Mouse (Mus musculus) megakaryocyte, embryonic 14.5 days (primary cell): ENCODE results near the gene Tmem245. TPM values are rescaled to one million over a fixed set of nuclear protein-coding genes. Genes with fewer than 3 reads are reported as not detected.

Source experiments
- H3K27me3 ChIP-seq: replicated peaks from 2 replicates; pipeline ENCODE3; 2012; ENCODE audit warnings: inconsistent platforms
- H3K36me3 ChIP-seq: replicated peaks from 2 replicates; pipeline ENCODE3; 2012; ENCODE audit warnings: low read length, inconsistent platforms, mixed read lengths
- H3K4me1 ChIP-seq: 2 replicates; pipeline ENCODE4 v1.6.1; 2012; ENCODE audit warnings: inconsistent platforms
- H3K4me3 ChIP-seq: replicated peaks from 2 replicates; pipeline ENCODE3; 2012; ENCODE audit warnings: moderate library complexity, mild to moderate bottlenecking, inconsistent platforms
- H3K9me3 ChIP-seq: 2 replicates; pipeline ENCODE4 v1.6.1; 2012; ENCODE audit warnings: inconsistent platforms
- FLI1 ChIP-seq: IDR thresholded peaks from 2 replicates; pipeline ENCODE4 v1.6.1; 2012; ENCODE audit warnings: low read length, inconsistent platforms, mixed read lengths
- GATA1 ChIP-seq: IDR thresholded peaks from 3 replicates; pipeline ENCODE4 v1.6.1; 2012; ENCODE audit warnings: mixed read lengths, low read length, inconsistent platforms, borderline replicate concordance
- polyA plus RNA-seq: library from polyadenylated mRNA; stranded (reverse); fragments of >175 nt; gene quantifications from 2 replicates; pipeline ENCODE4 v1.2.3, GENCODE M21; 2012; ENCODE audit warnings: low replicate concordance; ENCODE audit not compliant: insufficient read depth

Gene Tmem245
- polyA plus RNA-seq, 1 experiment, result 0.45 TPM

DNA sequence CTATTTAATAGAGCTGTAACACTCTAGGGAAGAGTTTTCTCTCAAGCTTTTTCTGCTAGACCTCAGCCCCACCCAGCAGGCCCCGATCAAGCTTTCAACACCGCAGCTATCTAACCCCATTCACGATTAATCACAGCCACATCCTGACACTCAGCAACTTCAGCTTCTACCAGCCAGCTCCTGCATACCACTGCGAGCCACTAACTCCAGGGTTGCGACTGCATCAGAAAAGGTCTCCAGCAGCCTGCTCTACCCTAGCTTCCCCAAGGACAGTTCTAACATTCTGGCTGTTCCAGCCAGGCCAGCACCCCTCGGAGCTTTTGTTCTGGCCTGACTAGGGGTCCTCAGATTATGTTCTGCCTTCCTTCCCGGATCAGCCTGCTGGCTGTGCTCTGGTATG, 15.1 kb downstream of the Tmem245 start:
- peaks cover 77% of the 10 kb centered on the region for H3K36me3 ChIP-seq
- TF ChIP-seq FLI1 (no peak), GATA1 (no peak)
- no peak overlapping the region for H3K4me3 ChIP-seq
- no peaks in the 10 kb centered on the region for H3K27me3 ChIP-seq
- peaks cover 32% of the 10 kb centered on the region for H3K4me1 ChIP-seq
- no peaks in the 10 kb centered on the region for H3K9me3 ChIP-seq

DNA sequence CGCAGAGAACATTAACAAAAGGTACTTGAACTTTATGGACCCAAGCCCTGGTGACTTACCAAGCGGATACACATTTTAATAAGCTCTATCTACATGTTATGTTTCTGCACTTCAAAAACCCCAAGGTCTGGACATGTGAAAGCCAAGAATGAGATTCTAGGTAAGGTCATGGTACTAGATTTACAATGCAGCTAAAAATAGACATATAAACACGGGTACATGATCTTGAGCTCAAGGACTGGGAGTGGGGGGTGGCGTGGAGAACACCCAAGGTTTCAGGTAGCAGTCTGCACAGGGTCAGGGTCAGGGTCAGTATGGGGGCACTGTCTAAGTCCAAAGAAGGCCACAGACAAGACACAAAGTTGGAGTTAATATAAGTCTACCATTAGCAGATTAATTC, 16.9 kb downstream of the Tmem245 start:
- Histone ChIP-seq H3K36me3 (peaks cover 82% of the 10 kb centered on the region), H3K4me3 (no peak overlapping the region), H3K27me3 (no peaks in the 10 kb centered on the region), H3K9me3 (no peaks in the 10 kb centered on the region), H3K4me1 (peaks cover 21% of the 10 kb centered on the region)
- TF ChIP-seq FLI1 (no peak), GATA1 (no peak)

DNA sequence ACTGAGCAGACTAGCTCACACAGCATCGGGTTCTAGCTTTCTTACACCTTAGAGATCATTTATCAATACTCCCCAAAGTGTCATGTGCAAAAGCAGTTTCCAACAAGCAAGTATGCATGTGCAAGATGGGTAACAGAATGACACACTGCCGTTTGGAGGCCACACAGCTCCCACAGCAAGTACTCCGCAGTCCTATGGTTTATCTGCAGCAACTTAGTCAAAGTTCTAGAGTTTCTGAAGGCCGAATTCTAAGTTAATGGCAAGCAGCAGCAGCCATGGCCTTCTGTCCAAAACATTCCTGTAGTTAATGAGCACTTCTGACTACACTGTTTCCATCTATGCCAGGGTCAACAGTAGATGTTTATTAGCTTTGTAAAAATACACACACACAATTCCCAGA, 20.3 kb downstream of the Tmem245 start:
- H3K4me3 ChIP-seq, result no peak overlapping the region
- H3K4me1 ChIP-seq, result peaks cover 17% of the 10 kb centered on the region
- no peaks in the 10 kb centered on the region for H3K27me3 ChIP-seq
- H3K36me3 ChIP-seq, result peaks cover 85% of the 10 kb centered on the region
- H3K9me3 ChIP-seq, result no peaks in the 10 kb centered on the region
- no peak for TF ChIP-seq FLI1
- no peak for TF ChIP-seq GATA1

DNA sequence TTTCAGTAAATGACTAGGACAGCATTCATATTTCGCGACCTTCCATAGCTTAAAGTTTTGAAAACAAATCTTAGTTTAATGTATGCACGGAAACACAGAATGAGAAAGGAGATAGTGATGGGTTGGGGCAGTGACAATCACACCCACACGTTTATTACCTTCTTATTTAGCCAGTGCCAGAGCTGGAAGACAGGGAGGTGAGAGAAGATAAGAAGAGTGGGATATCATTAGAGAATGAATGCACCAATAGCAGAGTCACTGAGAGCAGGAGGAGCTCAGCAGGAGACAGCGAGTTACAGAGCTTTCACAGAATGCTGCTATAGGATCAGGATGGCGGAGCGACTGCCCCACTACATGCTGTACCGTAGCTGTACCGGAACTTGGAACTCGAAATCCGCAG, 25.0 kb downstream of the Tmem245 start:
- Histone ChIP-seq H3K4me3 (no peak overlapping the region), H3K9me3 (no peaks in the 10 kb centered on the region), H3K4me1 (peaks cover 8% of the 10 kb centered on the region), H3K27me3 (no peaks in the 10 kb centered on the region), H3K36me3 (peaks cover 65% of the 10 kb centered on the region)
- TF ChIP-seq FLI1 (no peak), GATA1 (no peak)

DNA sequence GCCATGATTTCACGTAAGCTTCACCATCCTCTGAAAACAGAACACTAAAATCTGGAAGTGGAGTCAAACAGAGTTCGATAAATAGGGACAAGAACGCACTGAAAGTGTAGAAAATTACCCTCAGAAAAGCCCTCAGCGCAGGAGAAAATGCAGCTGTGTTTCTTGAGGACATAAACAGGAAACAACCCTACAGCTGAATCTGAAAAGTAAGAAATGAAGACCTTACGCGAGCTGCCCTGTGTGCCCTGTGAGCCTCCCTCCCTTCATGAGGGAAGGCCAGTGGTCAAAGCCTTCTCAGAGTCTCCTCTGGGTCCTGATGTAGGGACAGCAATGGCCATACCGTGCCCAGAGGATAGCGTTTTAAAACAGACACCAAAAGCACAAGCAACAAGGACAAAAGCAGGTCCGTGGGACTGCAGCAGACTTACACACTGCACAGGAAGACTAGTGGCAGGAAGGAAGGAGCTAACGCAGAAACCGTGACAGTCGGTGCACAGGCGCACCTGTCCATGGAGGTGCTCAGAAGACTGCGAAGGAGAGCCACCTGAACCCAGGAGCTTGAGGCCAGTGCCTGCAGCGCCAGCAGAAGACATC, 31.4 kb downstream of the Tmem245 start:
- Histone ChIP-seq H3K36me3 (peaks cover 68% of the 10 kb centered on the region), H3K4me3 (no peak overlapping the region), H3K27me3 (no peaks in the 10 kb centered on the region), H3K4me1 (no peaks in the 10 kb centered on the region), H3K9me3 (no peaks in the 10 kb centered on the region)
- TF ChIP-seq GATA1, result no peak
- no peak for TF ChIP-seq FLI1

DNA sequence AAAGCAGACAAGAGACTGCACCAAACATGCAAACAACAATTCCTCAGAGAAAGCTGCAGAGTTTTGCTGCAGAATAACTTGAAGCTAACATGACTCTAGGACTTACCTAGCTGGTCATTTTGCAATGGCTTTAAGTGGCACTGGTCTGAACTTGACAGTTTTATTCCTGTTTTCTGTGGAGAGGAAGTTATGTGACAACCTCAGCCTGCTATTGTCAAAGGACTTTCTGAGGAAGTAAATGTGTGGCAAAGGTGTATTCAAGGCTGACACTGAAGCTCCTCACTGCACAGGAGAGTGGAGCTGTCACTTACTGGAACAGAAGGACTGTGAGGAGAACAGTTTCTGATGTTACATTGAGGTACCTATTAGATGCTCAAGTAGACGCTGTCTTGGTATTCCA, 32.5 kb downstream of the Tmem245 start:
- Histone ChIP-seq H3K4me3 (no peak overlapping the region), H3K9me3 (no peaks in the 10 kb centered on the region), H3K36me3 (peaks cover 76% of the 10 kb centered on the region), H3K4me1 (no peaks in the 10 kb centered on the region), H3K27me3 (no peaks in the 10 kb centered on the region)
- TF ChIP-seq GATA1 (no peak), FLI1 (no peak)

DNA sequence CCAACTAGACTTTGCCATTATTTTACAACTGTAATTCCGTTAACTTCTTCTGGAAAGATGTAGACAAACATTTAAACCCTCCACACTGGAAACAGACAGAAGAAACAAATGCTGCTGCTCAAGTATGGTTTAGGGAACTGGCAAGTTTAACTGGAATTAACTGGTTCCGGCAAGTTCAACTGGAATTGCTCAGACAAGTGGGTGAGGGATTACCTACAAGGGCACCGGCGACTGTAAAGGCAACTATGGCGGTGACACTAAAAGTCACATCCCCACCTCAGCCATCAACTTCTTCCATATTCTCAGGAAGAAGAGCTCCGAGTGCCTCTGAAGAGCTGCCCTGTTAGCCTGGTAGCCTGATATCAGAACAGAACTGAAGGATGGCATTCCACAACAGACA, 32.9 kb downstream of the Tmem245 start:
- H3K9me3 ChIP-seq, result no peaks in the 10 kb centered on the region
- H3K27me3 ChIP-seq, result no peaks in the 10 kb centered on the region
- no peaks in the 10 kb centered on the region for H3K4me1 ChIP-seq
- H3K36me3 ChIP-seq, result peaks cover 80% of the 10 kb centered on the region
- no peak for TF ChIP-seq GATA1
- no peak for TF ChIP-seq FLI1
- H3K4me3 ChIP-seq, result no peak overlapping the region

DNA sequence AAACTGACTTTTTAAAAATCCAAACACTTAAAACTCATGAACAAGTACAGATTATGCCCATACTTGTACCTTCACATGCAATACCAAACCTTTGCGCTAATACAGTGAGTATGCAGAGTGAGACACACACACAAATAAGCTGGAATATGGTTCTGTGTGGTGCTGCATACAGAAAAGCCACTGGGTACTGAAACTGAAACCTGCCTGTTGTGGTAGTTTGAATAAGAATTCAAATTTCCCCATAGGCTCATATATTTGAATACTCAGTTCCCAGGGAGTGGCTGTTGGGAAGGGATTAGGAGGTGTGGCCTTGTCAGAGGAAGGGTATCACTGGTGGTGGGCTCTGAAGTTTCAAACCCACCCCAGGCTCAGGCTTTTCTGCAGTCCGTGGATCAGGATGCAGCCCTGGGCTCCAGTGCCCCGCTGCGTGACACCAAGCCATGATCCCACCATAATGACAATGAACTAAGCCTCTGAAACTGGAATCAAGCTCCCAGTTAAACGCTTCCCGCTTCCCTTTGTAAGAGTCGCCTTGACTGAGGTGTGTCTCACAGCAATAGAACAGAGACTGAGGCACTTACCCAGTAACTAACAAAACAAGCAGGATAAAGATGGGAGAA, 34.7 kb downstream of the Tmem245 start:
- Histone ChIP-seq H3K36me3 (peaks cover 89% of the 10 kb centered on the region), H3K9me3 (no peaks in the 10 kb centered on the region), H3K4me1 (no peaks in the 10 kb centered on the region), H3K27me3 (no peaks in the 10 kb centered on the region), H3K4me3 (no peak overlapping the region)
- TF ChIP-seq FLI1, result no peak

DNA sequence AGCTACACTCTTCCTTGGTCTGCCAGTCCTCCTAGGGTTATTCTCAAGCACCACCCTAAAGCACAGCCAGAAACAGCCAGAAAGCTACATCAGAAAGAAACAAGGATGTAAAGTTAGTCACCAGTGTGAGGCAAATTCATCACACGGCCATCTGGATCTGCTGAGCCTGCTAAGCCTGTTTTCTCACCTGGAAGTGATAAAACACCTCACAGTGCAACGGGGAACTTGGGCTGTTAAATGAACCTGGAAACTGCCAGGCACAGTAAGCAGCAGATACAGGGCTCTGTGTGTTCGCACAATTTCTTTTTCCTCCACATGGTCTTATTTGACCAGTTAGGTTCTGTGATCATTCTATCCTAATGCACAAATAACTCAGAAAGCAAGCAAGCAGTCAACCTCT, 37.7 kb downstream of the Tmem245 start:
- Histone ChIP-seq H3K36me3 (peaks cover 86% of the 10 kb centered on the region), H3K4me3 (no peak overlapping the region), H3K9me3 (no peaks in the 10 kb centered on the region), H3K4me1 (no peaks in the 10 kb centered on the region), H3K27me3 (no peaks in the 10 kb centered on the region)
- no peak for TF ChIP-seq FLI1
- TF ChIP-seq GATA1, result no peak

DNA sequence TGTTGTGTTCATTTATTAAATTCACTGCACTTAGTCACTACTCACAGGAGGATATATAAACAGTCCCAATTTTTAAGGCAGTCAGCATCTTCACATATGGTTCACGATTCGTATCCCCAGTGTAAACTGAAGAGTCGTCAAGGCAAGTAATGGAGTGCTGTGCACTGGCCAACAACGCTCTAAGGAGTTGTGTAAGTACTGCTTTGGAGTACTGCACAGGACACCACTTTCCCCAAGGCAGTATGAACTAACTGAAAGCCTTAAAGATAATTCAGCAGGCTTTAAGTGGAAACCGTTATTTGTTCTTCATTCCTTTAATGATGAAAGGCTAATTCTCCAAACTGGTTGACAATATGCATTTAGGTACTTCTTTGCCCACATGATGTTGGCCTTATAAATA, 39.6 kb downstream of the Tmem245 start:
- Histone ChIP-seq H3K4me1 (no peaks in the 10 kb centered on the region), H3K36me3 (peaks cover 87% of the 10 kb centered on the region), H3K9me3 (no peaks in the 10 kb centered on the region), H3K27me3 (no peaks in the 10 kb centered on the region), H3K4me3 (no peak overlapping the region)
- TF ChIP-seq GATA1 (no peak), FLI1 (no peak)
